Mouse (Mus musculus) bone marrow macrophage, adult 2 months (primary cell): ENCODE measurements around the gene Polr2j.

Experiments
- CTCF ChIP-seq: IDR thresholded peaks from 2 replicates; pipeline ENCODE4 v1.5.1; 2012; ENCODE audit warnings: low read depth, mild to moderate bottlenecking, low read length, moderate library complexity
- POLR2A ChIP-seq: IDR thresholded peaks from 2 replicates; pipeline ENCODE4 v1.6.1; 2012; ENCODE audit warnings: mild to moderate bottlenecking, low read depth, low read length, borderline replicate concordance

- TF ChIP-seq POLR2A (no peak), CTCF (no peak)
These were observed 50.9 kb downstream of the Polr2j start for GRCm38 (mm10) chr5:136167296-136167695.
